Mouse (Mus musculus) mouse embryonic stem cell (cell line): ENCODE measurements at regions not wholly inside any gene's neighbourhood (a gene's known extent, or its start where the extent isn't known, plus 50 kb on each side); places are given as distances from the start of the nearest gene placed in this dataset.

Experiments
- in situ Hi-C, 2 experiments: fragments of 300-500 bp; cut with MboI; formaldehyde crosslinking; loops; 1 replicate in 1 of 2; 3 replicates in 1 of 2; pipeline ENCODE4 v1.14.3; 2019 to 2020; ENCODE audit warnings: low sequenced_read_pairs in 2 of 2, low pct_unique_long_range_greater_than_20kb in 1 of 2, mixed read lengths in 1 of 2; ENCODE audit not compliant: unreplicated experiment in 1 of 2

GRCm38 (mm10) chr9:116342446-116343085 is 167.4 kb upstream of the Tgfbr2 start:
- in situ Hi-C loops: no loop called here

DNA sequence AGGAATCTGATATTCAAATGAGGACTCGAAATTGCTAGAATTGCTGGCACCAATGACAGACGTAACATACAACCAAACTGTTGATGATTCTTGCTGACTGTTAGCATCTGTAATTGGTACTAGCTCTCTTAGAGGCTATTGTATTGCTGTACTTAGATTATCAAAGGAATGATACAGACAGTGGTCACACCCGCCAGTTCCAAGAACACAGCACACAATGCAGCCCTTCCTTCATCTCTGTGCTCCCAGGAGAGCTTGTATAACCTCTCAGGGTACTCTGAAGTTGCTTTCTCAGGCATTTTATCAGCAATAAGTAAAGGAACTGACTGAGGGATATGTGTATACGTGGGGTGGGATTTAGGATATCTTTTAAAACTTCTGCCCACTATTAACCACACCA is 166.8 kb upstream of the Tgfbr2 start:
- in situ Hi-C loops: no loop called here

- in situ Hi-C loops: no loop called here
Measured at GRCm38 (mm10) chr9:116340952-116341351, 165.8 kb upstream of the Tgfbr2 start.

- in situ Hi-C loops: no loop called here
Measured at GRCm38 (mm10) chr9:116338729-116339100, 163.6 kb upstream of the Tgfbr2 start.

GRCm38 (mm10) chr9:116338093-116338728 is 163.1 kb upstream of the Tgfbr2 start:
- in situ Hi-C loops: no loop called here

DNA sequence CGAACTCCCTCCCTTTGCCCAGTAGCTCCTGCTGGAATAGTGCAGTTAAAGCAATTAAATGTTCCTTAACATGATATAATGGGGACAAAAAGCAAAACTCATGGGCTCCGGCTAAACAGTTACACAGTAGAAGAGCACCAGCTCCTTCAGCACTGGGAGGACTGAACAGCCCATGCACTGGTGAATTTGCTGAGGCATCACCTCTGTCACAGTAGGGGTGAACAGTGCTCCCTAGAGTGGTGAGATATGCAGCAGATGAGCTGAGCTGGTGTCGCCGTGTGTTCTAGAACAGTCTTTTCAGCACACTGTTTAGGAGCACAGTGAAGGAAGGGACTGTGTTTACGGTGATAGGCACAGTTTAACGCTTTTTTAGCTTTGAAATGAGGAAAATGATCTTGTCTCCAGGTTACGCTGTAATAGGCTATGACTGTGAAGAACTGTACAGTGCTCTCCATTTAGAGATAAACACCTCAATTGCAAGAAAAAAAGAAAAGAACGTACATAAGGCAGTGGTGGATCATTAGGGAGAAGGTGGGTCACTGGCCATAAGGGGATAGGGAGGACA is 162.4 kb upstream of the Tgfbr2 start:
- in situ Hi-C loops: no loop called here

DNA sequence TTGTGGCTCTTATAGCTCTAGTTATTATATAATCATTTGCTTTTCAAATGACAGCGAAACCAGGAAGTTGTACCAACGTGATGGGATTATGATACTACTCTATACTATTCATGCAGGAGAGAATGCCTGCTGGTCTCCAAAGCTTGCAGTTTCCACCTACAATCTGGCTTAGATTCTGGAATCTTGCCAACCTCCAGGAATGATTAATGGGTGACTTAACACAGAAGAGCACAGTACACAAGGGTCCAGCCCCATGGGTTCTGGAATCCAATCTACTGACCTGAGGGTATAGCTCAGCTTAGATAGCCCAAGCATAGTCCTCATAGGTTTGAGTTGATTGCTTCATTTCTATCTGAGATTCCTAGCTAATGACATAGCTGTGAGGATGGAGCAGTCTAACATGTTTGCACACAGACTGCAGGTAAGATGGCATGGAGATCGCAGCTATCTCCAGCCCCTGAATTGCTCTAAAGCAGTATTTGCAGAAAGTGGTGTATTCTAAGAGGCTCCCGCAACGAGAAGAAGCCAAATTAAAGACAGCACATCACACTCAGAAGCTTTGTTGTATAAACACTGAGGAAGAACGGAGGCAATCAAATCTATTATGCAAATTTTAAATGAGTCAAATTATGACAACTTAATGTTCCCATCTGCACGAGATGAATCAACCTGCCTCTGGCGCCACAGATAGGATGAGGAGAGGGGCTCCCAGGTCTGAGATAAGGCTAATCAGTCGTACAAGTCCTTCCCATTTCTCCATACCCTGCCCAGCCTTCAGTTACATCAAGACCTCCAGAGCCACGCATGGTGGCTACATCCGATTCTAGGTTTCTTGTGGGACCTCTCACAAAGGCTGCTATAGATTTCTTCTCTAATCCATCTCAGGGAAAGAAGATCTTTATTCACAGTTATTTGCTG is 160.7 kb upstream of the Tgfbr2 start:
- in situ Hi-C loops: no loop called here

DNA sequence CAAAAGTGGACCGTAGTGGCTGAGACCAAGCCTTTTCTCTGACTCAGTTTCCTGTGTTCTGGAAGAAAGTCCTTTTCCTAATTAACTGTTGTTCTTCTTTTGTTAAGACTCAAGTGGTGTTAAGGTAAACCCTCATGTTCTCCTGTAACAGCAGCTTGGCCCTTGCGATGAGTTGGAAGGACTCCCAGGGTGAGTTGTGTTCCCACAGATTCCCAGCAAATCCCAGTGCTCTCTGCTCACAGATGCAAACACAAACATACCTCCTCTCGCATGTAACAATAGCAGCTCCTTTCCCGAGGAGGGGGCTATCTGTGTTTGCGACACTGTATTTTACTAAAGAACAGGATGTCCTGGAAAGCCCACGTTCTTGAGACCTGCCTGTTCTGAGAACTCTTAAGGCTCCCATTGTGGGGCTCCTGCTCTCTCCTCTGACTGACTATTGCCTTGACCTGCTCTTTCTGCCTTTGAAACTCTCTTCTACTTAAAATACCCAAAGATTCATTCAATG is 158.8 kb upstream of the Tgfbr2 start:
- in situ Hi-C loops: no loop called here

DNA sequence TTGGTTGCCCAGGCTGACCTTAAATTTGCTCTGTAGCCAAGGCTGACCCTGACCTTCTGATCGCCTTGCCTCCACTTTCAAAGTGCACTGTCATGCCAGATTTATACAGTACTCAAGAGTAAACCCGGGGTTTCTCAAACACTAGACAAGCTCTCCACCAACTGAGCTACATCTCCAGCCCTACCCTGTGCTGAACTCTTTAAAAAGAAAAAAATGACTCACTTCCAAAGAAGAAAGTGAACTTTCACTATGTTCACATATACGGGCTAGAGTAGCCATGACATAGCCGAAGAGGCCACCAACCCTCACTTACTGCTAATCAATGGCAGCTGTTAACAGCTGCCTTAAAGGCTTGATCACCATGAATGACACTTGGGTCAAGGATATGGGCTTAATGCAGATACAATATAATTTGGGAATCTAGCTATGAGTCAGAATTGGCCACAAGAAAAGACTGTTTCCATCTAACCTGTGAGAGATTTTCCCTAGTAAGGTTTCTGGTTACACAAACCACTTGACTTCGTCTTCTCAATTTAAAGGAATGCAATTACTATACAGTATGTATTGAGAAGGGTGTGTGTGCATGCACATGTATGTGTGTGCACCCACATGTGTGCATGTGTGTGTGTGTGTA is 157.4 kb upstream of the Tgfbr2 start:
- in situ Hi-C loops: no loop called here

DNA sequence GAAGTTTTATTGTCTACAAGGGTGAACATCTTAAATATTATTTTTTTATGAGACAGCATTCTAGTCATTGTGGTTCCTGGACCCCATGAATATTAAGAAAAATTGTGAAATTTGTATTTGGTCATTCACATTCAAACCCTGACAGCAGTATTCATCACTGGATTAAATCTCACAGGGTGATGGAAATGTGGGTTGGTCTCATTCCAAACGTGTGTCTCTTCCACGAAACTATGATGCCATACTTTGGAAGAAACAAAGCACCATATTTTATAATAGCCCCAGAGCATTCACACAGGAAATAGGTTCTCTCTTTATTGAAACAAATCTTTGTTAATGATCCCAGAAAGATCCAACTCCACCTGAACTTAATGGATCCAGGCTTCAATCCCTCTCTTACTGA is 156.2 kb upstream of the Tgfbr2 start:
- in situ Hi-C loops: no loop called here

DNA sequence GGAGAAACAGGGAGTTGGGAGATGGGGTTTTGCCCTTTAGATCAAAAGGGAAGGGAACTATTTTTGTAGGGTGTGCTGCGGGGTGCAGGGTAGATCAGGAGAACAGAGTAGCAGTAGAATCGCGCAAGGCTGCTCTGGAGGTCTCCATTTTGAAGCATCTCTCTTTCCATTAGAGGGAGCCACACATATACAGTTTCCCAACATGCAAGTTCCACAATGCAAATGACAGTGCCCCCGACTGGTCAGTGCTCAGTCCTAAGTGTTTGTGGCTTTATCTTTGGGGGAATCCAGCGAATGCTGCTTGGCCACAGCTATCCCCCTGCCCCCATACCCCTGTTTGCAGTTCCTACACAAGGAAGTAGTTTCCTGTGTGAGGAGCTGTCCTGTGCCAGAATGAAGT is 155.6 kb upstream of the Tgfbr2 start:
- in situ Hi-C loops: no loop called here

- in situ Hi-C loops: no loop called here
Measured at GRCm38 (mm10) chr9:116329147-116329546, 154.0 kb upstream of the Tgfbr2 start.

GRCm38 (mm10) chr9:116328201-116328600 is 153.0 kb upstream of the Tgfbr2 start:
- in situ Hi-C loops: no loop called here

DNA sequence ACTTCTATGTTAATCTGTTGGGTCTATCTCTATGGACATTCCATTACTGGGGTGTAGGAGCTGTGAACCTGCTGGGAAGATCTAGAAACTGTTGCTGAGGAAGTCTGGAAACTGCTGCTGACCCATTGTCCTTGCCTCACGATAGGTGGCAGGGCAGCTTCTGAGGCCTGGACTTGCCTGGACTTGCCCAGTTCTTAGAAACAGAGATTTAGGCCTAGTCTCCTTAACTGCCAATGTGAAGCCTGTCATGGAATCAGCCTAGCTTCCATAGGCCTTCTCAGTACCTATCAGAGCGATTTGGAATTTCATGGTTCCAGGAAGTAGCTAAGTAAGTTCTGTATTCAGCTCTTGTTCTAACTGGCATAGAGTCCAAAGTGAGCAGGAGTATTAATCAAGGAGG is 151.9 kb upstream of the Tgfbr2 start:
- in situ Hi-C loops: no loop called here

DNA sequence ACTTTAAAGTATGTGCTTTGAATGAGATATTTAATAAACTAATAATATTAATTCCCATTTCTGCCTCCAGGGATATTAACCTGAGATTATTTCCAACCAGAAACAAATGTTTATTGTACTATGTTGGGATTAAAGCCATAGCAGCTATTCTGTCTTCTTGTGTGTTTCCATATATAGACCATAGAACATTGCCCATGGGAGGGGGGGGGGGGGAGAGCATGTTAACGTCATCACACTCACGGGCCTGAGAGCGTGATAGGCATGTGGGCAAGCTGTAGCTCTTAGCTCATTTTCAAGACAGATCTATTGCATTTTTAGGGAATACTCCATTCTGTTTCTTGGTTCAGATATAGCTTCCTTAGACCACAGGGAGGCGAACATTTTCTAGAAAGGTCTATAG is 149.8 kb upstream of the Tgfbr2 start:
- in situ Hi-C loops: no loop called here

DNA sequence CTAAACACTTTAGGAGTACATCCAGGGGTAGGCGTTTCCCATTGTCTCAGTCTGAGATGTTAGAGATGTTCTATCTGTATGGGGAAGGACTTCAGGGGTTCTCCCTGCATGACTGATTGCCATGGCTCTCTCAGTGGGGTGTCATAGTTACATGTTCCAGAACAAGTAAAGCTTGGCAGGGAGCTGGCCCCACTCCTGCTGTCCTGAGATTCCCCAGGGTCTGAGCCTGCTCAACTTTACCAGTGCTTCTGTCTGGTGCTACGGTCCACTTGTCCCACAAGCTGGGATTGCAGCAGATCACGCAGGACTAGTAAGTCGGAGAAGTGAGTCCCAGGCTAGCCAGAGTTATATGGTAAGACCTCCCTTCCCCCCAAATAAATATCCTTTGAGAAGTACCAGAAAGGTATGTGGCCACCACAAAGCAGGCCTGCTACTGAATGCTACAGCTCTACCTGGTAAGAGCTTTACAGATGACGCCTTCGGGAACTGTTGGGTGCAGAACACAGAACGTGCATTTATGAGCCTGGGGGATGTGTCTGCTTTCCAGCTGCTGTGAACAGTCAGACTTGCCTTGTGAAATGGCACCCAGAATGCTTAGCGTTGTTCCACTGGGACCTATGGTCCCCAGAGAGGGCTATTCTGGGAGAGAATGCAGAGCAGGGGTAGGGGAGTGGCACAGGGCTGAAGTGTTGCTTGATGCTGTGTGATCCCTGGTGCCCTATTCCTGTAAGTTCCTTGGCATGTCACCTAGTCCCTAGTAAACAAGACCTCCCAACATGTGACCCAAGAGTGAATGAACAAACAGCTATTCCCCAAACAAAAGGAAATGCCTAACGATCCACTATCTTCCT is 148.9 kb upstream of the Tgfbr2 start:
- in situ Hi-C loops: no loop called here

DNA sequence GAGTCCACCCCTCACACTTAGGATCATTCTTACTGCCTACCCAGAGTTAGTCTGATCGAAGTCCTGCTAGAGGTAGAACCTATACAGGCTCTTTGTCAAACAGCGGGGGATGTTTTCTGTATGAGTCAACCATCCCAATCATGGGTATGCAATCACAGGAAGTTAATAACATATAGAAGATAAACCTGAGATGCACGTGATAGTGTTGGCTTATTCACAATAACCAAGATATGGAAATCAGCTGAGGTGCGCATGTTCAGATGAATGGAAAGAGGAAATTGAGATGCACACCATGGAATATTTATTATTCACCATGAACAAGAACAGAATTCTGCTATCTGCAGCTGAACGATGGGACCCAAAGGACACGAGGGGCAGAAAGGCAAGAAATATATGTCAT is 146.7 kb upstream of the Tgfbr2 start:
- in situ Hi-C loops: no loop called here

DNA sequence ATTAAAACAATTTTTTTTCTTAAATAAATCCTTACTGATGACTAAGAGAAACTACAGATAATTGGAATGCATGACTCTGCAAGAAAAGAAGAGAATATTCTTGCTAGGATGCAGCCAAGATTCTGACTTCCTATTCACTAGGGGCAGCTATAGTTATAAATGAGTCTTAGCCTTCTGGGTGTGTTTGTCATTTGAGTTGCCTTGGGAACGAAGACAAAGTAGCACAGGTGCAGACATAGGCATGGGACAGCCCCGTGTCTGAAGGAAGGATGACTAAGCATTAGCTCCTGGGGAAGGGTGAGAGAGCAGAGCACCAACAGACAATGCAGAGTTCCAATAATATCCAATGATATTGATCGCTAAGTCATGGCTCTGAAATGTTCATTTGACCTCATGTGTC is 144.3 kb upstream of the Tgfbr2 start:
- in situ Hi-C loops: no loop called here
